Mouse (Mus musculus) midbrain, postnatal 0 days (tissue): Measurements from ENCODE around the gene Dao. TPM values are rescaled to one million over a fixed set of nuclear protein-coding genes. Genes with fewer than 3 reads are reported as not detected.

Experiments
- ATAC-seq: fragments of 200-750 bp; cut with Nextera tagmentation; 2 replicates; pipeline ENCODE4 v1.8.0; 2017; ENCODE audit warnings: moderate number of reproducible peaks, mild to moderate bottlenecking, moderate TSS enrichment, moderate library complexity; ENCODE audit not compliant: low FRiP score
- DNase-seq: peaks from one replicate; pipeline ENCODE4 v3.0.0-alpha.2; 2015; ENCODE audit warnings: low spot score
- H3K27ac ChIP-seq: fragments of 300-500 bp; sonication (generic); 2 replicates; pipeline ENCODE4 v1.5.1; 2014; ENCODE audit warnings: low read depth, mild to moderate bottlenecking, low read length, mixed read lengths
- H3K27me3 ChIP-seq: fragments of 300-500 bp; sonication (generic); 2 replicates; pipeline ENCODE4 v1.6.1; 2014; ENCODE audit warnings: low read length, control low read depth, mixed read lengths; ENCODE audit not compliant: insufficient read depth
- H3K36me3 ChIP-seq: fragments of 300-500 bp; sonication (generic); 2 replicates; pipeline ENCODE4 v1.6.1; 2014; ENCODE audit warnings: low read length, control low read depth, mixed read lengths; ENCODE audit not compliant: insufficient read depth
- H3K4me1 ChIP-seq: fragments of 300-500 bp; sonication (generic); 2 replicates; pipeline ENCODE4 v1.6.1; 2014; ENCODE audit warnings: mild to moderate bottlenecking, control low read depth, antibody characterized with exemption, low read length, mixed read lengths; ENCODE audit not compliant: insufficient read depth
- H3K4me2 ChIP-seq: fragments of 300-500 bp; sonication (generic); 2 replicates; pipeline ENCODE4 v1.6.1; 2014; ENCODE audit warnings: low read depth, mild to moderate bottlenecking, low read length, mixed read lengths; ENCODE audit not compliant: poor library complexity, severe bottlenecking
- H3K4me3 ChIP-seq: fragments of 300-500 bp; sonication (generic); 2 replicates; pipeline ENCODE4 v1.5.1; 2014; ENCODE audit warnings: low read depth, mild to moderate bottlenecking, low read length, moderate library complexity
- H3K9ac ChIP-seq: fragments of 300-500 bp; sonication (generic); replicated peaks from 2 replicates; pipeline ENCODE4 v1.6.1; 2014; ENCODE audit warnings: mild to moderate bottlenecking, low read length, moderate library complexity, mixed read lengths; ENCODE audit not compliant: poor library complexity, severe bottlenecking
- H3K9me3 ChIP-seq: fragments of 300-500 bp; sonication (generic); 2 replicates; pipeline ENCODE4 v1.6.1; 2016; ENCODE audit warnings: low read length, control low read depth
- CTCF ChIP-seq: IDR thresholded peaks from 2 replicates; pipeline ENCODE4 v1.5.1; 2016; ENCODE audit warnings: antibody characterized with exemption, mild to moderate bottlenecking
- WGBS: fragments of 180-500 bp; shearing (Covaris S2); extraction: QIAGEN DNeasy Blood & Tissue Kit; methylation state at CpG from one replicate; pipeline ENCODE4 v1.1.7; 2014; 5-methylcytosine and 5-hydroxymethylcytosine counted together
- polyA plus RNA-seq: library from polyadenylated mRNA; unstranded; fragments of >200 nt; fragmentation: Nextera tagmentation; extraction: Ambion mirVana; gene quantifications from 2 replicates; pipeline ENCODE4 v1.2.1, GENCODE M21; 2015
- total RNA-seq: library from RNA; depleted of rRNA; stranded (reverse); fragments of >200 nt; gene quantifications from 2 replicates; pipeline ENCODE4 v1.2.3, GENCODE M21; 2014

The Dao gene
- total and polyA plus RNA-seq, 2 experiments from 2014 or later: not detected

DNA sequence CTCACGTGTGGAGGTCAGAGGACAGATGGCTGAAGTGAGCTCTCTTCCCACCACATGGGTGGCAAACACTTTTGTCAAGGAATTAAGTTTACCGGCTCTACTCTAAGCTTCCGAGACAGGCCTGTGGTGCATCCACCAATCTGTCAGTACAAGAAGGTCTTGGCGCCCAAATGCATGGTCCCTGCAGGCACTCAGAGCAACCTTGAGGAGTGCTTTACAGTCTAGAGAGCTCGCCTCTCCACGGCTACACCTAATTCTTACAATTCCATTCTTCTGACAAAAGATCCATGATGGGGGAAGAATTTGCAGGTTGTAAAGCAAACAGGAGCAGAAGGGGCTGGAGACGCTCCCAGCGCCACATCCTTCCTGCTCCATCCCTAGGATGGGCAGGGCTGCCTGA is 26.9 kb upstream of the Dao start:
- Histone ChIP-seq H3K4me3 (no peak overlapping the region), H3K27ac (no peak overlapping the region), H3K27me3 (no peaks in the 10 kb centered on the region), H3K9ac (no peak overlapping the region), H3K36me3 (0 out of 2 replicates have a peak, but pooled peaks cover 9% of the 10 kb centered on the region), H3K9me3 (no peaks in the 10 kb centered on the region), H3K4me1 (peaks cover 8% of the 10 kb centered on the region; the same call in 1 of the 2 replicates), H3K4me2 (no peak overlapping the region)
- DNase-seq (no peak), ATAC-seq (no peak)
- TF ChIP-seq CTCF: no peak
- 87% methylated on average over 8 of the region's 8 CpGs for WGBS

DNA sequence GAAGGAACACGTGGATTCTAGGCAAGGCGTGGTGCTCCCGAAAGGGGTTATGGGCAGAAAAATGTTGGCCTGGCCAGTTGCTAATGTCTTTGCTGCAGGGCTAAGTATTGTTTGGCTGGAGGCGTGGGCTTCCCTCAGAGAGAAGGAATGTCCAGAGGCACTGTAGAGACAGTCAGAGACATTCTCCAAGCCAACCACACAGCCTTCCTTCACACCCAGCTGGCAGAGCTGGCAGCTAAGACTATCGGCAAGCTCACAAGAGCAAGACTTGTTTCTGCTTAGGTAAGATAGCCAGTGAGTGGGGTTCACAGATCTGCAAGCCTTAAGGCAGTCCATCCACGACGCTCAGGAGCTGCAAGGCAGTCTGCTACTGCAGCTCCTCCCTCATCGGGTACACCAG is 26.2 kb upstream of the Dao start:
- Histone ChIP-seq H3K9ac (no peak overlapping the region), H3K36me3 (0 out of 2 replicates have a peak, but pooled peaks cover 12% of the 10 kb centered on the region), H3K27me3 (no peaks in the 10 kb centered on the region), H3K27ac (no peak overlapping the region), H3K9me3 (no peaks in the 10 kb centered on the region), H3K4me3 (no peak overlapping the region), H3K4me1 (peaks cover 8% of the 10 kb centered on the region; the same call in 1 of the 2 replicates), H3K4me2 (no peak overlapping the region)
- no peak for ATAC-seq
- no peak for DNase-seq
- TF ChIP-seq CTCF: no peak
- WGBS: 84% methylated on average over 8 of the region's 8 CpGs

DNA sequence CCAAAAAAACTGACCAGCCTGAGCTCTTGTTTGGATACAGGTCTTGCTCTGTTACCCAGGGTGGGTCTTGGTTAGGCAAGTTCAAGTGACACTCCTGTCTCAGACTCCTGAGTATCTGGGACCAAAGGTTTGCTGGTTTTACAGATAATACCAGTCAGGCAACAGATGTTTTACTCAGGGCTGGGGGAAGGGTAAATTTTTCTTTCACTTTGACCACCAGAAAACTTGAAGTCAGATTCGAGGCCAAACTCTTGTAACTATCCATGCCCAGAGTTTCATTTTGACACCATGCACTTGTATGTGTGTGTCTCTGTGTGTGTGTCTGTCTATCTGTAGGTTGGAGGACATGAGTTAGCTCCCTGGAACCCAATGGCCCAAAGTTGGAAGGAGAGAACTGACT is 23.0 kb upstream of the Dao start:
- no peaks in the 10 kb centered on the region for H3K9me3 ChIP-seq
- H3K27ac ChIP-seq: no peak overlapping the region
- peaks cover 17% of the 10 kb centered on the region; the same call in 1 of the 2 replicates for H3K36me3 ChIP-seq
- WGBS: 96% methylated on average over 1 of the region's 1 CpGs
- no peak overlapping the region for H3K9ac ChIP-seq
- ATAC-seq (no peak), DNase-seq (no peak)
- TF ChIP-seq CTCF: no peak
- no peaks in the 10 kb centered on the region for H3K4me1 ChIP-seq
- H3K4me2 ChIP-seq: no peak overlapping the region
- no peak overlapping the region for H3K4me3 ChIP-seq
- H3K27me3 ChIP-seq: no peaks in the 10 kb centered on the region

GRCm38 (mm10) chr5:113981171-113981570 is 22.3 kb upstream of the Dao start:
- 90% methylated on average over 6 of the region's 6 CpGs for WGBS
- H3K4me3 ChIP-seq: no peak overlapping the region
- no peak for DNase-seq
- H3K27me3 ChIP-seq: no peaks in the 10 kb centered on the region
- TF ChIP-seq CTCF: no peak
- H3K9me3 ChIP-seq: no peaks in the 10 kb centered on the region
- peaks cover 17% of the 10 kb centered on the region; the same call in 1 of the 2 replicates for H3K36me3 ChIP-seq
- no peak for ATAC-seq
- H3K4me1 ChIP-seq: no peaks in the 10 kb centered on the region
- no peak overlapping the region for H3K9ac ChIP-seq
- no peak overlapping the region for H3K4me2 ChIP-seq
- H3K27ac ChIP-seq: no peak overlapping the region

GRCm38 (mm10) chr5:113981843-113982242 is 21.7 kb upstream of the Dao start:
- no peaks in the 10 kb centered on the region for H3K27me3 ChIP-seq
- H3K4me2 ChIP-seq: no peak overlapping the region
- H3K36me3 ChIP-seq: peaks cover 17% of the 10 kb centered on the region; the same call in 1 of the 2 replicates
- DNase-seq: no peak
- no peaks in the 10 kb centered on the region for H3K4me1 ChIP-seq
- WGBS: 81% methylated on average over 8 of the region's 8 CpGs
- no peak for TF ChIP-seq CTCF
- no peak overlapping the region for H3K9ac ChIP-seq
- H3K4me3 ChIP-seq: no peak overlapping the region
- ATAC-seq: no peak
- no peak overlapping the region for H3K27ac ChIP-seq
- H3K9me3 ChIP-seq: no peaks in the 10 kb centered on the region

GRCm38 (mm10) chr5:113983541-113983940 is 20.0 kb upstream of the Dao start:
- H3K4me2 ChIP-seq: no peak overlapping the region
- no peaks in the 10 kb centered on the region for H3K9me3 ChIP-seq
- no peak overlapping the region for H3K4me3 ChIP-seq
- no peak for TF ChIP-seq CTCF
- no peaks in the 10 kb centered on the region for H3K4me1 ChIP-seq
- H3K36me3 ChIP-seq: peaks cover 12% of the 10 kb centered on the region; the same call in 1 of the 2 replicates
- DNase-seq (no peak), ATAC-seq (no peak)
- no peaks in the 10 kb centered on the region for H3K27me3 ChIP-seq
- H3K9ac ChIP-seq: no peak overlapping the region
- 65% methylated on average over 6 of the region's 6 CpGs for WGBS
- no peak overlapping the region for H3K27ac ChIP-seq
